Mouse (Mus musculus) neural tube, embryonic 13.5 days (tissue): Measurements from ENCODE around the gene Elk3. TPM values are rescaled to one million over a fixed set of nuclear protein-coding genes. Genes with fewer than 3 reads are reported as not detected.

Experiments
- ATAC-seq: fragments of 200-750 bp; cut with Nextera tagmentation; 2 replicates; pipeline ENCODE4 v1.8.0; 2017; ENCODE audit warnings: low read depth, mild to moderate bottlenecking, moderate TSS enrichment, moderate library complexity
- H3K27ac ChIP-seq: fragments of 300-500 bp; sonication (generic); replicated peaks from 2 replicates; pipeline ENCODE4 v1.5.1; 2015; ENCODE audit warnings: moderate library complexity, mild to moderate bottlenecking, inconsistent platforms
- H3K27me3 ChIP-seq: fragments of 300-500 bp; sonication (generic); 2 replicates; pipeline ENCODE4 v1.6.1; 2015; ENCODE audit warnings: mild to moderate bottlenecking, inconsistent platforms
- H3K36me3 ChIP-seq: fragments of 300-500 bp; sonication (generic); 2 replicates; pipeline ENCODE4 v1.6.1; 2015; ENCODE audit warnings: mild to moderate bottlenecking, inconsistent platforms
- H3K4me1 ChIP-seq: fragments of 300-500 bp; sonication (generic); replicated peaks from 2 replicates; pipeline ENCODE4 v1.6.1; 2015; ENCODE audit warnings: inconsistent platforms
- H3K4me2 ChIP-seq: fragments of 300-500 bp; sonication (generic); 2 replicates; pipeline ENCODE4 v1.6.1; 2015; ENCODE audit warnings: inconsistent platforms, mild to moderate bottlenecking, moderate library complexity
- H3K4me3 ChIP-seq: fragments of 300-500 bp; sonication (generic); 2 replicates; pipeline ENCODE4 v1.5.1; 2015; ENCODE audit warnings: mild to moderate bottlenecking, inconsistent platforms
- H3K9ac ChIP-seq: fragments of 300-500 bp; sonication (generic); 2 replicates; pipeline ENCODE4 v1.6.1; 2015; ENCODE audit warnings: moderate library complexity, mild to moderate bottlenecking, inconsistent platforms
- H3K9me3 ChIP-seq: fragments of 300-500 bp; sonication (generic); 2 replicates; pipeline ENCODE4 v1.6.1; 2016; ENCODE audit warnings: inconsistent platforms
- WGBS: fragments of 180-500 bp; shearing (Covaris S2); methylation state at CpG from one replicate; pipeline ENCODE4 v1.1.7; 2015; 5-methylcytosine and 5-hydroxymethylcytosine counted together
- polyA plus RNA-seq: library from polyadenylated mRNA; unstranded; fragments of >200 nt; fragmentation: Nextera tagmentation; extraction: Ambion mirVana; gene quantifications from 2 replicates; pipeline ENCODE4 v1.2.1, GENCODE M21; 2015

Elk3 gene
- polyA plus RNA-seq, 1 experiment from 2014 or later, result 15.1 TPM

GRCm38 (mm10) chr10:93309131-93309933 is 1.6 kb downstream of the Elk3 start:
- H3K27ac ChIP-seq, result peak overlapping the region; percentile 81
- H3K4me1 ChIP-seq, result peaks cover 27% of the 10 kb centered on the region
- H3K27me3 ChIP-seq, result no peaks in the 10 kb centered on the region
- ATAC-seq, result peak; percentile 55; the same call in 1 of the 2 replicates
- H3K4me2 ChIP-seq, result peak overlapping the region; percentile 91
- no peaks in the 10 kb centered on the region for H3K9me3 ChIP-seq
- 2% methylated on average over 21 of the region's 23 CpGs for WGBS
- H3K36me3 ChIP-seq, result no peaks in the 10 kb centered on the region
- H3K4me3 ChIP-seq, result peak overlapping the region; percentile 59
- peak overlapping the region; percentile 84 for H3K9ac ChIP-seq

DNA sequence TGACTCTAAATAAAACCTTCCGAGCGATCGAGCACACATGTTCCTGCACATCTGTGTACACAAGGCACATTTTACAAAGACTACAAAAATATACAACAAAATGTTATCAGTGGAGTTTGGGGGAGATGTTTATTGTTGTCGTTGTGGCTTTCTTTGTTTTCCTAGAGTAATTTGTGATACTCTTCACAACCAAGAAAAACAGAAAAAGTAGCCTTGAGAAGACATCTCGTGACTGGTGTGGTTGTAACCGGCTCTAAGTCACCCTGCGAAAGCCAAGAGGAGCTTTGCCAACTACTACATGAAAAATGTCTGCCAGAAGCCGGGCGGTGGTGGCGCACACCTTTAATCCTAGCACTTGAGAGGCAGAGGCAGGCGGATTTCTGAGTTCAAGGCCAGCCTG is 4.6 kb downstream of the Elk3 start:
- Histone ChIP-seq H3K4me1 (peaks cover 26% of the 10 kb centered on the region), H3K4me2 (no peak overlapping the region), H3K36me3 (no peaks in the 10 kb centered on the region), H3K27me3 (no peaks in the 10 kb centered on the region), H3K9ac (no peak overlapping the region), H3K27ac (no peak overlapping the region), H3K4me3 (no peak overlapping the region), H3K9me3 (no peaks in the 10 kb centered on the region)
- ATAC-seq, result no peak
- WGBS, result 83% methylated on average over 11 of the region's 11 CpGs

GRCm38 (mm10) chr10:93305946-93306345 is 5.0 kb downstream of the Elk3 start:
- no peak overlapping the region for H3K9ac ChIP-seq
- 73% methylated on average over 6 of the region's 6 CpGs for WGBS
- H3K4me2 ChIP-seq, result no peak overlapping the region; the same call in 1 of the 2 replicates

GRCm38 (mm10) chr10:93303231-93303630 is 7.7 kb downstream of the Elk3 start:
- WGBS, result 77% methylated on average over 4 of the region's 4 CpGs
- Histone ChIP-seq H3K4me3 (no peak overlapping the region), H3K27ac (no peak overlapping the region)

More at GRCm38 (mm10) chr10:93305946-93306345, 5.0 kb downstream of the Elk3 start:
- Histone ChIP-seq H3K27ac (no peak overlapping the region), H3K9me3 (no peaks in the 10 kb centered on the region), H3K27me3 (no peaks in the 10 kb centered on the region), H3K36me3 (no peaks in the 10 kb centered on the region), H3K4me1 (peaks cover 22% of the 10 kb centered on the region), H3K4me3 (no peak overlapping the region)
- no peak for ATAC-seq

GRCm38 (mm10) chr10:93301831-93302230 is 9.1 kb downstream of the Elk3 start:
- H3K9ac ChIP-seq, result no peak overlapping the region
- H3K4me2 ChIP-seq, result no peak overlapping the region
- H3K4me1 ChIP-seq, result peaks cover 11% of the 10 kb centered on the region
- no peaks in the 10 kb centered on the region for H3K27me3 ChIP-seq
- ATAC-seq, result no peak
- WGBS, result 81% methylated on average over 8 of the region's 8 CpGs
- H3K9me3 ChIP-seq, result no peaks in the 10 kb centered on the region
- no peak overlapping the region for H3K27ac ChIP-seq
- H3K4me3 ChIP-seq, result no peak overlapping the region
- H3K36me3 ChIP-seq, result no peaks in the 10 kb centered on the region

More at GRCm38 (mm10) chr10:93303231-93303630, 7.7 kb downstream of the Elk3 start:
- Histone ChIP-seq H3K36me3 (no peaks in the 10 kb centered on the region), H3K9ac (no peak overlapping the region), H3K4me1 (peaks cover 6% of the 10 kb centered on the region), H3K27me3 (no peaks in the 10 kb centered on the region), H3K9me3 (no peaks in the 10 kb centered on the region), H3K4me2 (no peak overlapping the region)
- ATAC-seq, result no peak

- Histone ChIP-seq H3K4me2 (no peak overlapping the region), H3K27me3 (no peaks in the 10 kb centered on the region), H3K36me3 (no peaks in the 10 kb centered on the region), H3K4me1 (peaks cover 16% of the 10 kb centered on the region), H3K9me3 (no peaks in the 10 kb centered on the region), H3K4me3 (no peak overlapping the region), H3K27ac (0 out of 2 replicates have a peak overlapping the region, but pooled peaks have one; percentile 23), H3K9ac (no peak overlapping the region)
- ATAC-seq, result no peak
- 60% methylated on average over 7 of the region's 7 CpGs for WGBS
Measured at GRCm38 (mm10) chr10:93298208-93298607, 12.7 kb downstream of the Elk3 start.

DNA sequence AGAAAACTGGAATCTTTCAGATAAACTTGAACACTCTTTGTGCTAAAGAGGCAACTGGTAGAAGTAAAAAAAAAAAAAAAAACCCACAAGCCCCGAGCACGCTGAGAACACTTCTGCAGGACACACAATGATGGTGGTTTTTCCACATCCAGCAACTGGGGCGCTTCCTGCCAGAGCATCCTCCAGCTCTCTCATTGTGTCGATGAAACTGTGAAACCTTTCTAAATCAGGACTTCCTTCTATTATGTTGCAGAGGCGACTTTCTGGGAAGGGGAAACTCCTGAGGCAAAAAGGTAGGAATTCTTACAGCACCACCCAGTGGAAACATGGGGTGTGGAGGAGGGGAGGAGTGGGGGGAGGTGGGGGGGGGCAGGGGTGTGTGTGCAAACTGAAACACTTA is 13.2 kb downstream of the Elk3 start:
- H3K4me2 ChIP-seq, result no peak overlapping the region
- peaks cover 16% of the 10 kb centered on the region for H3K4me1 ChIP-seq
- no peaks in the 10 kb centered on the region for H3K9me3 ChIP-seq
- ATAC-seq, result no peak
- no peaks in the 10 kb centered on the region for H3K27me3 ChIP-seq
- H3K4me3 ChIP-seq, result no peak overlapping the region
- H3K36me3 ChIP-seq, result no peaks in the 10 kb centered on the region
- no peak overlapping the region for H3K27ac ChIP-seq
- H3K9ac ChIP-seq, result no peak overlapping the region
- WGBS, result 42% methylated on average over 5 of the region's 5 CpGs

DNA sequence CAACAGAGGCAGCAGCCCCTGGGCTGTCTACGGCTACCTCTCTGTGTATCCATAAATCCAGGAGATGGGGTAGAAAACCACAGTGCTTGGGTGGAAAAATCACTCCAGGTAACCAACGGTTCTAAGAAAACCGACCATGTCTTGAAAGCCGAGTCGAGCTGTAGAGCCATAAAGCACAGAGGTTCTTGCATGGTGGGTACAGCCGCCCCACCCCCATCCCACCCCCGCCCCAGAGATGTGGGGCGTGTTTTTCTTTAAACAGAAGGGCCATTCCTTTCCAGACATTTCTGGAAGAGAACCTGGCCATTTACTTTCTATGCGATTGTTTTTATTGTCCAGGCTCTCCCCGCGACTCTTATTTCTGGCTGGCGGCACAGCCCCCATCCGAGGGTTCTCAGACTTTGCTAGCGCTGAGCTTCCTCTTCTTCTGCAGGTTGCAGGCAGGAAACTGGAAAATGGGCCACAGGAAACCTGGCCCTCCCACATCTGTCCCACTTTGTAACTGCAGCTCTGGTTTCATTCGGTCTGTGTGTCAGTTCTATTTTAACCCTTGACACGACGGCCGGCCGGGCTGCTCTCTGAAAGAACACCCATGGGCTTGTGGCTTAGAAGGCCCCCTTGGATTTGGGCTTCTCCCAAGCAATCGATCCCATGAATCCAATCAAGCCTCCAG is 16.3 kb downstream of the Elk3 start:
- ATAC-seq, result no peak
- H3K4me3 ChIP-seq, result no peak overlapping the region

GRCm38 (mm10) chr10:93293621-93294020 is 17.3 kb downstream of the Elk3 start:
- WGBS, result 82% methylated on average over 7 of the region's 7 CpGs
- no peak for ATAC-seq

More for the DNA sequence above, 16.3 kb downstream of the Elk3 start:
- peaks cover 21% of the 10 kb centered on the region for H3K4me1 ChIP-seq
- H3K27me3 ChIP-seq, result no peaks in the 10 kb centered on the region
- H3K9me3 ChIP-seq, result no peaks in the 10 kb centered on the region
- H3K36me3 ChIP-seq, result no peaks in the 10 kb centered on the region
- H3K4me2 ChIP-seq, result 0 out of 2 replicates have a peak overlapping the region, but pooled peaks have one; percentile 4
- H3K9ac ChIP-seq, result no peak overlapping the region
- peak overlapping the region; percentile 28; the same call in 1 of the 2 replicates for H3K27ac ChIP-seq
- WGBS, result 69% methylated on average over 20 of the region's 20 CpGs

DNA sequence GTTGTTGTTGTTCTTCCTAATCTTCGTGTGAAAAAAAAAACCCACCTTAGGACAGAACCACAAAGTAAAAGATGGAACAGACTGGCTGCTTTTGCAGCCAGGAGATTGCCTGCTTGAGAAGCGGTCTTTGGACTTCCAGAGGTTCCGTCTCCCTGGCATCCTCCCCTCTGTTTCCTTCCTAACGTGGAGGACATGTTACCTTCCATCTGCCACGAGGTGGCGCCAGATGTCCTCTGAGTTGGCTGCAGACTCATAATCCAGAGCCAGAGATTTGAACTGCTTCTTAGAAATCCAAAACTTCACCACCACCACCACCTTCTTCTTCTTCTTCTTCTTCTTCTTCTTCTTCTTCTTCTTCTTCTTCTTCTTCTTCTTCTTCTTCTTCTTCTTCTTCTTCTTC is 19.1 kb downstream of the Elk3 start:
- no peak overlapping the region for H3K4me3 ChIP-seq
- ATAC-seq, result peak; percentile 45; the same call in 1 of the 2 replicates
- H3K27ac ChIP-seq, result no peak overlapping the region
- no peak overlapping the region for H3K4me2 ChIP-seq
- peaks cover 27% of the 10 kb centered on the region for H3K4me1 ChIP-seq
- no peaks in the 10 kb centered on the region for H3K36me3 ChIP-seq
- H3K27me3 ChIP-seq, result no peaks in the 10 kb centered on the region
- H3K9ac ChIP-seq, result no peak overlapping the region
- 4% methylated on average over 6 of the region's 6 CpGs for WGBS
- no peaks in the 10 kb centered on the region for H3K9me3 ChIP-seq

More at GRCm38 (mm10) chr10:93293621-93294020, 17.3 kb downstream of the Elk3 start:
- Histone ChIP-seq H3K4me2 (no peak overlapping the region), H3K27me3 (no peaks in the 10 kb centered on the region), H3K4me1 (peaks cover 30% of the 10 kb centered on the region), H3K4me3 (no peak overlapping the region), H3K36me3 (no peaks in the 10 kb centered on the region), H3K9me3 (no peaks in the 10 kb centered on the region), H3K9ac (no peak overlapping the region), H3K27ac (no peak overlapping the region)

- Histone ChIP-seq H3K4me3 (no peak overlapping the region), H3K9me3 (no peaks in the 10 kb centered on the region), H3K9ac (no peak overlapping the region), H3K27me3 (no peaks in the 10 kb centered on the region), H3K27ac (no peak overlapping the region), H3K4me2 (no peak overlapping the region), H3K4me1 (peaks cover 27% of the 10 kb centered on the region), H3K36me3 (no peaks in the 10 kb centered on the region)
- 40% methylated on average over 7 of the region's 7 CpGs for WGBS
- peak; percentile 45; the same call in 1 of the 2 replicates for ATAC-seq
Measured at GRCm38 (mm10) chr10:93291352-93291751, 19.6 kb downstream of the Elk3 start.

DNA sequence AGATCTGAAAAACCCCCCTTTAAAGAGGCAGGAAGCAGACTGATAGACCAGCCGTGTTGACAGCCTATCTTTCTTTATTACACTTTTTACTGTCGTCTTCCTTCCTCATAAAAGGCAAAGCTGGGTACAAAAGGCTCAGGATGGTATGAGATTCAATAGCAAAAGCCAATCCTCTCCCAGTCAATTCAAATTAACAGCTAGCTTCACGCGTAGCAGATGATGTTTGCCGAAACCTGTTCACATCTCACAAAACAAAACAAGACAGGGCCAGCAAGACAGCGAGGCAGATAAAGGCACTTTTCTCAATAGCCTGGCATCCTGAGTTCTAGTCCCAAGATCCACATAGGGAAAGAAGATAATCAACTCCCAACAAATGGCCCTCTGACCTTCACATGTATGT is 21.5 kb downstream of the Elk3 start:
- H3K9me3 ChIP-seq, result no peaks in the 10 kb centered on the region
- H3K27ac ChIP-seq, result no peak overlapping the region
- no peak overlapping the region for H3K4me2 ChIP-seq
- no peak for ATAC-seq
- no peak overlapping the region for H3K4me3 ChIP-seq
- no peaks in the 10 kb centered on the region for H3K36me3 ChIP-seq
- H3K9ac ChIP-seq, result no peak overlapping the region
- H3K27me3 ChIP-seq, result no peaks in the 10 kb centered on the region
- H3K4me1 ChIP-seq, result peaks cover 19% of the 10 kb centered on the region
- 37% methylated on average over 6 of the region's 6 CpGs for WGBS
